Mouse (Mus musculus): Measurements from ENCODE around the gene Cyb5d2. TPM values are rescaled to one million over a fixed set of nuclear protein-coding genes. Genes with fewer than 3 reads are reported as not detected.
"Not testable (repeated sequence)": the region's sequence is repeated elsewhere in the genome, so short reads cannot be mapped to it uniquely, and the experiment has no call there.

The Cyb5d2 gene
- total RNA-seq, 2 experiments from 2014 or later: 6.7 to 7.3 TPM

DNA sequence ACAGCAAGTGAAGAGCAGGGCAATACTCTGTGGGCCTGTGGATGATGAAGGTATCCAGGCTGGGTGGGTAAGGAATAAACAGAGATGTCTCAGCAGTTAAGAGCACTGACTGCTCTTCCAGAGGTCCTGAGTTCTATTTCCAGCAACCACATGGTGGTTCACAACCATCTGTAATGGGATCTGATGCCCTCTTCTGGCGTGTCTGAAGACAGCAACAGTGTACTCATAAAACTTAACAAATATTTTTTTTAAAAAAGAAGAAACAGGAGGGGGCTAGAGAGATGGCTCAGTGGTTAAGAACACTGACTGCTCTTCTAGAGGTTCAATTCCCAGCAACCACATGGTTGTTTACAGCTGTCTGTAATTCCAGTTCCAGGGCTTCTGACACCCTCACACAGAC lies 23.3 kb downstream of the Cyb5d2 start:
- not testable (repeated sequence) for DNase-seq

DNA sequence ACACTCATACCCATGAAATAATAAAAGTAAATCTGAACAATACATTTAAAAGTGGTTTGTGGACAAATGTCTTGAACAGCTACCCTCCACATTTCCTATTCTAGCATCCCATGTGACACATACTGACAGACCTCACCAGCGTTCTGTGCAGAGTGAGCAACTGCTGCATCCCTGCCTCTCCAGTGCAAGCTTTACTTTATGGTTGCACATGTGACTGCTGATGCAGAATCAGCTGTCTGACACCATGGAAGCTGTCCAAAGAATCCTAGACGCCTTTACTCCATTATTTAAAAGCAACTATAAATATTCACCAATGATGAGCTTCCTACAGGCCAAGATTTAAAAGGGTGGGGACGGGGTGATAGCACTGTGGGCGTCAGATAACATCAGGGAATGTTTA lies 24.5 kb downstream of the Cyb5d2 start:
- no peak for DNase-seq

DNA sequence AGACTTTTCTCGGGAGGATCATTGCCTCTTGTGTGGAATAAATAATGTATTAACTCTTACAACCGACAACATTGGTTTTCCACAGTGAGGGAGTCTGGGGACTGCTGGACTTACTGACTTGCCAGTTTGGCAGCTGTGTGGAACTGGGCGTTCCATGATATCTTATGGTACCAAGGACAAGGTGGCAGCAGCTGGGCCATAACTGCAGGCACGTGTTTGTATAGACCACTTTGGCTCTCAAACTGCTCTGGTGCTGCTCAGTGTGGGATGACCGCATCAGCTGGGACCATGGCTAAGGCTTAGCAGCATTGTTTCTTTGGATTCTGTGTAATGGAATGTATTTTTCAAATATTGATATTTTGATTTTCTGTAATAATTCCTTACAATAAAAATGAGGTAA lies 25.1 kb downstream of the Cyb5d2 start:
- no peak for DNase-seq

DNA sequence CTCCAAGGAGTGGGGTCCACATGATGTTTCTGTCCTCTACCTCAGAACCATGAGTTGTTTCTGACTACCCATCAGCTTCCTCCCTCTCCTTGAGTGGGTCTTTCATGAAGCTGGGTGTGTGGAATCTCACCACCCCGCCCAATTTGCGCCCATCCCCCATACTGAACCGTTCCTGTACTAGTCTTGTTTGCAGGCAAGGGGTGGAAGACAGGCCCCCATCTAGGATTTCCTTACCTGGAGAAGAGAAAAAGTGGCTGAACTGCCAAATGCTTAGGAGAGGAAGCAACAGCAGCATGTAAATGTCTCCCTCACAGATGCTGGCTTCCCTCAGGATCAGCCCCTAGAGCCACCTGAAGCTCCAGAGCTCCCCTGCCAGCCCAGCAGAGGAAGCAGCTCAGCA lies 25.6 kb downstream of the Cyb5d2 start:
- DNase-seq: no peak

DNA sequence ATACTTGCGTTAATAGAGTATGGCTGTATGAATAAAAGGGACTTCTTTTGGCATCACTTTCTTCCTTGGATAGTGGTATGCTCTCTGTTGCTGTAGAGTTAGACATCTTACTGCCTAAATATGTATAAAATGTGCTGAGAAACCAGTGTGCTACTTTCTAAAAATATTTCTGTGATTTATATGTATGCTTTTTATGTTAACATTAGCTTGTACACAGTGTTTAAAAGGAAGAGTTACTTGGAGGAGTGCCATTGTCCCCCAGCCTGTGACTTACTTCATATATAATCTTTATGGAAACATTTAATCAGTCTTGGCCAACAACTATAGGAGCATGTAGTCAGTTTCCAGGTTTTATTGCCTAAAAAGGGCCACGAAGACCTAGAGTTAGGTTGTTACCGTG lies 26.9 kb downstream of the Cyb5d2 start:
- DNase-seq: no peak

DNA sequence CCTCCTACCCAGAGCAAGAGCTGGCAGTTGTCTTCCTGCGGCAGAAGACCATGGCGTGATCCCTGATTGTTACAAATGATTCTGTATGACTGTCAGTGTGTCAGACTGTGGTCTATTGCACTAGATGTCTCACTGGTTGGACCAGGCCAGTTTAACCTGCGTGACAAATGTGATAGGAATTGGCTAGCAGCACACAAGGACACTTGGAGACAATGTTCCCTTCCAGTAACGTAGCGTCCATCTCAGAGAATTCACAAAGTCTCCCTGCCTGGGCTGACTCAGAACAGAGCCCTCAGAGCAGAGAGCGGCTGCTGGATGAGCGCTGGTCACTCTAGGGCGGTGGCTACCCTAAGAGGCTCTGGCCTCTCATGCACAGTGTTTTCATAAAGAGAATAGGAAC lies 28.2 kb downstream of the Cyb5d2 start:
- no peak for DNase-seq

DNA sequence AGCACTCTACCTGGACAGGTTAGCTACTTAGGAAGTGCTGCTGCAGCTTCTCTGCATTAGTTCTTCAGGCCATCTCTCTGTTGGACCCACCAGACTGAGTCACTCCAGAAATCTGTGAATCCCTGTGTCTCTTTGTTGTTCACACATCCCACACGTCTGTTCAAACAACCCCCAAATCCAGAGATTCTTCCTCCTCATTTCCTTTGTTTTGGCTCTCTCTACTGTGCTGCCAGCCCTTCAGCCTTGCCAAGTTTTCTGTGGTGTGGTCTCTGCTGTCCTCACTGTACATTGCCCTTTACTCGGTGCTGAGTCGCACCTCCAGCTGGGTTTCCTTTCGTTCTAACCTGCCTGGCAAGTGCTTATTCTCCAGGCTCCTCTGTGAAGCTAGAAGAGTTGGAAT lies 31.7 kb downstream of the Cyb5d2 start:
- DNase-seq: no peak

DNA sequence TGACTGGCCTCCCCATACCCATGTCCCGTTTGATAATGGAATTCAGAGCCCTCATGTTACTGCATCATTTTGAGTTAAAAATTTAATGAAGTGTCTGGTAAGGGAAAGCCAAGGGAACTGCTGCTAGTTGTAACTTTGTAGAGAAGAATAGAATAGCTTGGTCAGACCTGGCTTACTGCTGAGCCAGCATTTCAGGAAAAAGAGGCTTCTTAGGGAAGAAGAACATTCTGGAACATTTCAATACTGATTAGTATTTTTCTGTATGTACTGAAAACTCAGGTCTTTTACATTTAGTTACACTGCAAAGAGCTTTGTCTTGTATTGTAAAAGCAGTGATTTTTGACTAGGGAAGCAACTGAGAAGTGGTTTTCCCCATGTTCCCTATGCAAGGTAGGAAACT lies 35.2 kb downstream of the Cyb5d2 start:
- no peak for DNase-seq

DNA sequence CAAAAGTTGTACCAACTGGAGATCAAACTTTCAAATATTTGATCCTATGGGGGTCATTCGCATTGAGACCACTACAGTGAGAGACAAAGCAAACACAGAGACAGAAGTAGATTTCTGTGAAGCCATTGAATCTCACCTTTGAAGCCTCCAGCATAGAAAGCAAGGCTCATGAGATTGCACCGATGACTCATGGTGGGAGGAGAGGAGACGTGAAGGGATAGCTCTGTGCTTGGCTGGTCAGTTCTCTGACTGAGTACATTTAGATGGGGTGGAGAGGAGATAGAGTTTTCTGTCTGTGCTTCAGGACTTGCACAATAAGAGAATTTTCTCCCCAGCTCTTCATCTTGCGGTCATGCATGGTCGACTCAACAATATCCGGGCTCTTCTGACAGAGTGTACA lies 36.4 kb downstream of the Cyb5d2 start:
- no peak for DNase-seq

DNA sequence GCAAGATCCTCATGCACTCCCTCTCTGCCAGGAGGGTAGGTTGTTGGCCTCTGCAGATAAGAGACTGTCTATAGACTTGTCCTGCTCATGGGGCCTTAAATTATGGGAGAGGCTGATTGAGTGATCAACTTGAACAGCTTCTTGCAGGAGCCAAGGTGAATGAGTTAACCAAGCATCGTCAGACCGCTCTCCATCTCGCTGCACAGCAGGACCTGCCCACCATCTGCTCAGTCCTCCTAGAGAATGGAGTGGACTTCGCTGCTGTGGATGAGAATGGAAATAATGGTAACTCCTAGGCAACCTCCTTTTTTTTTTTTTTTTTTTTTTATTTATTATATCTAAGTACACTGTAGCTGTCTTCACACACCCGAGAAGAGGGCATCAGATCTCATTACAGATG lies 37.6 kb downstream of the Cyb5d2 start:
- DNase-seq: no peak

DNA sequence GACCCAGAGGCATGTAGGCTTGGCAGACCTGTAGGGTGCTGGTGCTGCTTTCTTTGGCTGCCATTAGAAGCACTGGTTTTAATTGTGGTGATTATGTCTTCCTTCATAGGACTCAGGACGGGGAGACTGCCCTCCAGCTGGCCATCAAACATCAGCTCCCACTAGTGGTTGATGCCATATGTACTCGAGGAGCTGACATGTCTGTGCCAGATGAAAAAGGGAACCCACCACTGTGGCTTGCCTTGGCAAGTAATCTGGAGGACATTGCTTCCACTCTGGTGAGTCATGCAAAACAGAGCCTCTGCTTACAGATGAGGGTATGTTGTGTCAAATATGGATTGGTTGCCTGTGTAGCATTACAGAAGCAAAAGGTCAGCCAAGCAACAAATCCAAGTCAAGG lies 44.0 kb downstream of the Cyb5d2 start:
- peak; percentile 21 for DNase-seq

DNA sequence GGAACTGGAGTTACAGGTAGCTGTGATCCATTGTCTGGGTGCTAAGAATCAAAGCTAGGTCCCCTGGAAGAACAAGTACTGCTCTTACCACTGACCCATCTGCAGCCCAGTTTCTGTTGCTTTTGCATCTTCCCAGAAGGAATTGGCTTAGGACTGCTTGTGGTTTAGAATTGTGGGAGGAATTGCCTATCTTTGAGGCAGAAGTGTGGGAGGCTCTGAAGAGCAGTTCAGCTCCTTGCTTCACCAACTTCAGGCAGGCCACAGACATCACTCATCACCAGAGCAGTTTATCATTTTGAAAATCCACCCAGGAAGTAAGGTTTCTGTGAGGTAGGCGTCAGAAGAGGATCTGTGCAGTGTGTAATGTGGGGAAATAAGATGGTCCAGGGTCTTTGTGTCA lies 56.9 kb downstream of the Cyb5d2 start:
- no peak for DNase-seq

DNA sequence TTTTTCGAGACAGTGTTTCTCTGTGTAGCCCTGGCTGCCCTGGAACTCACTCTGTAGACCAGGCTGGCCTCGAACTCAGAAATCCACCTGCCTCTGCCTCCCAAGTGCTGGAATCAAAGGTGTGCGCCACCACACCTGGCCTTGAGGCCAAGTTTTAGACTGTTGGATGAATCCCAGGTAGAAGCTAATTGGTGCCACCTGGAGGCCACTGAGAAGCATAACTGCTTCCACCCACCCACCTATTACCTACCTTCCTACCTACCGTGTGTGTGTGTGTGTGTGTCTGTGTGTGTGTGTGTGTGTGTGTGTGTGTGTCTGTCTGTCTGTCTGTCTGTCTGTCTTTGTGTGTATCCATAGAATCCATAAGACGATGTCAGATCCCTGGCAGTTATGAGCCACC lies 58.4 kb downstream of the Cyb5d2 start:
- DNase-seq: not testable (repeated sequence)

DNA sequence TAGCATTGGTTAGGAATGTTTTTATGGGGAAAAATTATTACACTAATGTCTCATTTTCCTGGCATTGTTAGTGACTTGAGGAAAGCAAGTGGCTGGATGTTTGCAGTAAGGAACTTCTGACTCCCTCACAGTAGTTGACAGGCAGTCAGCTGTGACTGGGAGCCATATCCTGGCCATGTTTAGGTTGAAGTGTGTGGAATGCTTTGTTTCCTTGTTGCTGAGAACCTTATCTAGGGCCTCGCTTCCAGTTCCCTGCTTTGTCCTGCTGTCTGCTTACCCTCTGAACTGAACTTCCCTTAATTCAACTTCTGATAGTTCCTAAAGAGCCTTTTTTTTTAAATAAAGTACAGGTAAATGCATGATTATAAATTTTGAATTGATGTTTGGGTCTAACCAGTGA lies 59.6 kb downstream of the Cyb5d2 start:
- DNase-seq: peak; percentile 12

DNA sequence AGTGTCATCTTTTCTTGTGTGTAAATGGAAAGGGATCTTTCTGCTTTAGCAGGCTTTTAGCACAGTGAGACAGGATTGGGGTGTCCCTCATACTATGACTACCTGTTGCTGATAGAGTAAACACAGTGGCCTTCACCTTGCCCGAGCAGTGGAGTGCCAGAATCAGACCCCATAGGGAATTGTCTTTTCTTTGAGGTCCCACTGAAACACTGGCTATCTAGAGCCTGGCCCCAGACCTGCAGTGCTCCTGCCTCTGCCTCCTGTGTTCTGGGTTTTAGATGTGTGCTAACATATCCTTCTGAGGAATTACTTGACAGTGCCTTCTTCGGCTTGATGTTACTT lies 60.5 kb downstream of the Cyb5d2 start:
- DNase-seq: no peak

DNA sequence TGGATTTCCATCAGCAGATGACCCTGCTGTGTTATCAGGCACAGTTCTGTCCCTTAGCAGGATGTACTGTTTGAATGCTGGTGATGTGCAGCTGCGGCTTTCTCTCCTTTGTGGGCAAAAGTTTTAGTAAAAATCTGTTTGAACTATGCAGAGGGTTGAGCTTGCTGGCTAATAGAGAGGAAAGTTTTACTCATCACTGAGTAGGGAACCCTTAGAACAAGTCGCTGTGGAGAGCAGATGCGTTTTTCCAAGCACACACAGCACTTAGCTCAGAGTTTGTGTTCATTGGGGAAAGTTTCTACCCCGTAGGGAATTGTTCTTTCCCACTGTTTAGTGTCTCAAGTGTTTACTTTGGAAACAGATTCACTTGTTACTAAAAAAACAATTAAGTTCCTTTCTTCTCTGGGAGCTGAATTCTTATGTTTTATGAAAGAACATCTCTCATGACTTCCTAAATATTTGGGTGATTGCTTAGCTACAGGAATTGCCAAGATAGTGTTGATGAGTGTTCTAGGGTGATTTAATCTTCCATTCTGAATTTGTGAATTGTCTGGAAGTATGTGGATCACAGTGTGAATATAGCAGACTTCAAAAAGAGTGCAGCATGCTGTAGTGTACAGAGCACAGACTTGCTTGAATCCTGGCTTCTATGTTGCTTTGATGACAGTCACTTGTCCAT lies 61.0 kb downstream of the Cyb5d2 start:
- peak; percentile 9 for DNase-seq

DNA sequence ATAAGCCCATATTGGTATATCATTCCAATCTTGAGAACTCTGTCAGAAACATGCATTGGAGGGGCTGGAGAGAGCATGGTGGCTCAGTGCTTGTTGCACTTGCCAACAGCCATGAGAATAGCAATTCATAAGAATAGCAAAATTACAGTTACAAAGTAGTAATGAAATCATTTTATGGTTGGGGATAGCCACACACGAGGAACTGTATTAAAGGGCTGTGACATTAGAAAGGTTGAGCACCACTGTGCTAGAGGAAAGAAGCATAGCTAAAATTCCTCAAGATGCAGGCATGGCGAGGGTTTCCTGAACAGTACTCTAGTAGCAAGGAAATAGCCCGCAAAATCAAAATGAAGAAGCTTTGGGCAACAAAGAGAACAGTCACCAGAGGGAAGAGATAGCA lies 62.2 kb downstream of the Cyb5d2 start:
- DNase-seq: no peak

Other genes with a start within 250 kb of the Cyb5d2 start
- under 1 TPM in 1 of 2 experiments, not detected in 1; 0.12 TPM for gene Spns3, start 245.6 kb downstream of the Cyb5d2 start, total RNA-seq (2021)
- gene Ube2g1, start 188.9 kb downstream of the Cyb5d2 start, total RNA-seq (2021): 10 to 100 TPM; 57.8 to 62.5 TPM
- 10 to 100 TPM; 30.6 to 30.7 TPM for gene Ankfy1, start 106.1 kb downstream of the Cyb5d2 start, total RNA-seq (2021)
- gene Zzef1, start 84 bp upstream of the Cyb5d2 start, total RNA-seq (2021): 10 to 100 TPM; 28.9 to 29.6 TPM
- gene Atp2a3, start 165.0 kb upstream of the Cyb5d2 start, total RNA-seq (2021): 10 to 100 TPM in 1 of 2 experiments, 1 to 10 TPM in 1; 8.3 to 12.0 TPM
- under 1 TPM; 0.71 to 0.77 TPM for gene P2rx1, start 203.0 kb upstream of the Cyb5d2 start, total RNA-seq (2021)
- under 1 TPM; 0.81 to 0.97 TPM for gene Camkk1, start 222.9 kb upstream of the Cyb5d2 start, total RNA-seq (2021)

Data from heart, postnatal 4 days (tissue).